Mouse (Mus musculus) kidney, adult 8-10 months (tissue): ENCODE results near the gene Rad9a.
A peak's percentile ranks its signal among the peaks of the same experiment; 100 is the strongest.

Experiments
- DNase-seq, 2 experiments: peaks; one replicate each; pipeline ENCODE4 v3.0.0; 2022

Gene Rad9a

DNA sequence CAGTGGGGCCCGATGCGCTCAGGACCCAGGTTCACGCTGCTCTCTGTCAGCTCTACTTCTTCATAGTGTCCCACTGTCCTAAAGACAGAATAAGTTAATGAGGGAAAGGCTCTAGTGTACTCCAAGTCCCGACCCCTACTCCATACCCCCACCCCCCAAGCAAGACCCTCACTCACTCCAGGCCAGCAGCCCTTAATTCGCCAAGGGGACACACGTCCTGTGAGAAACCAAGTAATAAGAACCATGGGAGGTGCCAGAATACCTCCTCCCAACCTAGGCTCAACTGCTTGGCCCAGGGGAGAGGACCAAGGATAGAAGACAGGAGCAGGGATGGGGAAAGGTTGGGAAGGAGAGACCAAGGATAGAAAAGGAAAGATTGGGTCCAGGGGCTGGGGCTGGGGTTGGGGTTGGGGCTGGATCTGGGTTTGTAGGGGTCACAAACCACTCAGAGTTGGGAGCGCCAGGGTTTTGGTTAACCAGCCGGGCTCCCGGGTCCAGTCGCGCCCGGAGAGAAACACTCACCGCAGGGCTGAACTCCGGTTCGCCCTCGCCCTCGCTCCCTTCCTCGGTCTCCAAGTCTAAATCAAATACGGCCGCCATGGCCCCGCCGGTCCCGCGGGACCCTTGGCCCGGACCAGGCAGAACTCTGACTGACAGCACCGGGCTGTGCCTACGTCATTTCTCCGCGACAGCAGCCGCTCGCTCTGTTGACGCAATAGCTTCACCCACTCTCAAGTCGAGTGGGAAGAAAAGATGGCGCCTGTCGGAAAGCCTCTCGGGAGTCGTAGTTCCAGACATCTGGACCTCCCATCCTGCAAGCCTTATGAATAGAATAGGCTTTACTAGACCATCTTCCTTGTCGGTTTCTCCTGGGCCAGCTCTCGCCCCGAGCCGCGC lies 38.6 kb downstream of the Rad9a start, which contains the start of gene Rps6kb2:
Gene Rps6kb2, minus strand, starts transcription at position 709 of the 897 bp plus-strand sequence.
- DNase-seq: peak; percentile 97 to 98

DNA sequence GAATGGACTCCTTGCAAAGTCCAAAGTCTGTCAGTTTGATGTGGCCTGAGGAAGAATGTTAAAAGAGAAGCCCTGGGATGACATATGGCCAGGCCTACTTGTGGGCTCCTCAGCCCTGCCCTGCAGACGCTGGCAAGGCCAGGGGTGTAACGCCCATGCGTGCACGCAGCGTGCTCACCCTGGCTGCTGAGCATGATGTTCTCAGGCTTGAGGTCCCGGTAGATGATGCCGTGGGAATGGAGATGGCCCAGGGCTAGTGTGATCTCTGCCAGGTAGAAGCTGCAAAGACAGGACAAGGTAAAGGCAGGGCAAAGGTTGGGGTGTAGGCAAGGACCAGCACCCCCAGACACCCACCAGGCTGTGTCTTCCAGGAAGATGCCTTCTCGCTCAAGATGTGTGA lies 42.4 kb downstream of the Rad9a start:
- no peak for DNase-seq

DNA sequence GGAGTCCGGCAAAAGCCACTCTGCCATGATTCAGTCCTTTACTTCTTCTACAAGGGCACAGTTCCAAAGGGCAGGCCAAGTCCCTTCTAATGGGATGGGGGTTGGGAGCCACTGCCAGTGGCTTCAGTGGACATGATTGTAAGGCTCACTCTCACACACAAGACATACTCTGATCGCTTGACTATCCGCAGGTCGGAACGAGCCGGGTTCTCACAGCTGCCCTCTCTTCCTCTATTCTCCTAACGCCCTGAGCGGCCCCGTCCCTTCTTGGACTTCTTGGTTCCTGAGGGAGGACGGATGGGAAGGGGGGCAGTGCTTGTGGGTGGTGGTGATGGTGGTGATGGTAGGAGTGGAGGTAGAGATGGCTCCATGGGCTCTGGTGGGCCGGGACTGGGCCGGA lies 44.7 kb downstream of the Rad9a start:
- no peak for DNase-seq

DNA sequence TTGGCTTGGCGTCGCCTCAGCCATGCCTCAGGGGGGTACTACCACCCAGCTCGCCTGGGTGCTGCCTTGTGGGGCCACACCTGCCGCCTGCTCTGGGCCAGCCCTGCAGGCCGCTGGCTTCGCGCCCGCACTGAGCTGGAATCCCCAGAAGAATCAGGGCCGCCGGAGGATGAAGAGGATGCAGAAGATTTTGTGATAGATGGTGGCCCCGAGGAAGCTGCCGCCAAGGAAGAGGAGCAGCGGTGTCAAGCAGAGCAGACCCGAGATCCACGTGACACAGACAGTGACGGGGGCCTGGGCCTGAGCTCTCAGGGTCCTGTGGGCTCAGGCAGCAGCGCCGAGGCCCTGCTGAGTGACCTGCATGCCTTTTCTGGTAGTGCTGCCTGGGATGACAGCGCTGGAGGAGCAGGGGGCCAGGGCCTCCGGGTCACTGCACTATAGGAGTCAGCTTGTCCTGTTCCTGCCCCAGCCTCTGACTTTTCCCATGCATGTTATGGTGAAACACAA lies 45.3 kb downstream of the Rad9a start:
- DNase-seq: no peak

DNA sequence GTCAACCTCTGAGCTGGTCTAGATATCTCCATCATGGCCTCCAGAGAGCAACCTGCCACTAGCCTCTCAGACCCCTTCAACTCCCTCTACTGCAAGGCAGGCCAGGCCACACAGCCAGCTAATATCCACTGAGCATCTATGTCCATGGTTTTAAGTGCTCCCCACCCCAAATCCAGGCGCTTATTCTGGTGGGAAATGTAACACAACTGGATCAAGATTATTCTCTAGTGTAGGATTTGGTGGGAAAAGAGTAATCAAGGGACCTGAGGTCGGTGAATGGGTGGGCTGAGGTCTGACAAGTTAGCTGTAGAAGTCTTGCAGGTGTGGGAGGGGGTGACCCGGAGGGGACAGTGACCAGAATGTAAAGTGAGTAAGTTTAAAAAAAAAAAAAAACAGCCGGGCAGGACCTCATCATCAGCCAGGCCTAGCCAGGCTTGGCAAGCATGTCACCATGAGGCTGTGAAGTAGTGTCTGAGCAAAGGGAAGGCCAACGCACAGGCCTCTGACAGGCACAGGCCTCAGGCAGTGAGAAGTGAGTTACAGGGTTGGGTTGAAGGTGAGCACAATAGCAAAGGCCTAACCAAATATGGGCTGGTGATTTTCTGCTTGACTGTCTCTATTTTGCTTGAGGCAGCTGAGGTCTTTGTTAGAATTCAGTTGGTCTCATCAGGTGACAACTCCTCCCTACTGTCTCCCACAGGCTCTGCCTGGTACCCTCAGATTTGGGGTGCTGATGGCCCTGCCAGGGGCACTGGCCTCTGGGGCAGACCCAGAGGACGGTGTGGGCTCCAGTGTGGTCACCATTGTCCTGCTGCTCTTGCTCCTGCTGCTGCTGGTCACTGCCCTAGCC lies 46.0 kb downstream of the Rad9a start:
- DNase-seq: no peak

DNA sequence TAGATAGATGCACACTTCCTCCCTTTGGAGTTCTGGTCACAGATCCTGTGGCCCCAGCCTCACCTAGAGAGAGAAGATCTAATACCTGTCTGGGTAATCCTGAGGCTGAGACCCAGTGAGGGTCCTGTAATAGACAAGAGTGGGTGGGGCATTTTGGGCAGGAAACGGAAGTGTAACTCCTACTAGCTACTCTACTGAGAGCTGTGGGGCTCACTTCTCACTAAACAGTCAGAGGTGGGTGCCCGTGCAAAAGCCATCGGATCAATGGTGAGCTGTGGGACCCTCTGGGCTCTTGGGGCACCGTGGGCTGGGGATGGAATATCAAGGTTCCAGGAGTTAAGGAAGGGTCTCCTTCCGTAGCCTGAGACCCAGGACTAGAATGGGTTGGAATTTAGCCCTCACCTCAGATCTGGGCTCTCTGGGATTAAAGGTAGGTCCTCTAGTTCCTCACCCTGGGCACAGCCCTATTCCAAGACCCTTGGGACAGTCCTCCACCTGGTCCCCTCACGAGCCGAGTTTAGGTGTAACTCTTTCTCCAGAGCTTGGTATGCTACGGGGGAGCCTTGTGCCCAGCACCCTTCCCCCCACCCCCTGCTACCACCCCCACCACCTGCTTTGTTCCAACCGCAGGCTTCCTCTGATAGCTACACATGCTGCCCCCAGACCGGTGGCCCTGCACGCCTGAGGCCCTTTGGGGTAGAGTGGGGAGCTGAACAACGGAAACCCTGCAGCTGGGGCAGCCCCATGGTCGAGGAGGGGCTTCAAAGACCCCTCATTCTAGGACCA lies 46.8 kb downstream of the Rad9a start:
- DNase-seq: no peak

DNA sequence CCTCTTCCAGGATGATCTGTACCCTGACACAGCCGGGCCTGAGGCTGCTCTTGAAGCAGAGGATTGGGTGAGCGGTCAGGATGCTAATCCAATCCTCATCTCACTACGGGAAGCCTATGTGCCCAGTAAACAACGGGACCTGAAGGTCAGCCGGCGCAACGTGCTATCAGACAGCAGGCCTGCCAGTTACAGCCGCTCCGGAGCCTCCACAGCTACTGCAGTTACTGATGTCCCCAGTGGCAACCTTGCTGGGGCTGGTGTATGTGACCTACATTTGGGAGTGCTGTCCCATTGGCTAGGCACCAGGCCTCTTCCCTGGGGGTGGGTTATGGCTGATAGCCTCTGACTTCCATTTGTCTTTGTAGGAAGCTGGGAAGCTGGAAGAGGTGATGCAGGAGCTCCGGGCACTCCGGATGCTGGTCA lies 48.2 kb downstream of the Rad9a start, which contains the start of gene Ptprcap:
Gene Ptprcap, plus strand, starts transcription at position 373 of the 423 bp plus-strand sequence.
- DNase-seq: no peak

DNA sequence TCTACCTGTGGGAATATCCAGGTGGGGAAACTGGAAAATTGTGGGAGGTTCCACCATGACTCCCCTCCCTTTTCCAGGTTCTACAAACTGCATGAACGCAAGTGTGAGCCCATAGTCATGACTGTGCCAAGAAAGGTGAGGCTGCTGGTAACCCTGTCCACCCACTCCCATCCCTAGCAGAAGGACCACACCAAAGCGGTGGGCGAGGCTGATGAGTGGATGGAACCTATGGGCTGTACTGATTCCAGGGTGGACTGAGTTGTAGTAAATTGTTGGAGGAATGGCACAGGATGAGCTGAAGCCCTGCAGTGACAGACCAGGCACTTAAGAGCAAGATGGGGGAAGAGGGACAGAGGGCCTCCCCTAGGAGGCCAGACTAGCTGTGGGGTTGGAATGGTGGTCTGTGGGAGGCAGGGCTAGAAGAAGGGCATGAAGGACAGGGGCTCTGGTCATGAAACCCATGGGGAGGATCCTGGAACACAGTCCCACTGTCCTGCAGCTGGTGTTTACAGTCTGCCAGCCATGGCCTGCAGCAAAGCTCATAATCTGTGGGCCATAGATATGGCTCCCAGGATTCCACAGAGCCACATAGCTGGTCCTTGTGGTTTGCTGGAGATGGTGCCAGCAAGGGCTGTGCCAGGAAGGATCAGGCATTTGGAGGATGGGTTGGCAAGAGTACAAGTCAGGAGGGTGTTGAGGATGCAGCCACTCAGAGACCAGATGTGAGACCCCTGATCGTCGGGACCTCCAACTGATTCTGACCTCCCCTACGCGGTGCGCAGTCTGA lies 48.8 kb downstream of the Rad9a start:
- no peak for DNase-seq

DNA sequence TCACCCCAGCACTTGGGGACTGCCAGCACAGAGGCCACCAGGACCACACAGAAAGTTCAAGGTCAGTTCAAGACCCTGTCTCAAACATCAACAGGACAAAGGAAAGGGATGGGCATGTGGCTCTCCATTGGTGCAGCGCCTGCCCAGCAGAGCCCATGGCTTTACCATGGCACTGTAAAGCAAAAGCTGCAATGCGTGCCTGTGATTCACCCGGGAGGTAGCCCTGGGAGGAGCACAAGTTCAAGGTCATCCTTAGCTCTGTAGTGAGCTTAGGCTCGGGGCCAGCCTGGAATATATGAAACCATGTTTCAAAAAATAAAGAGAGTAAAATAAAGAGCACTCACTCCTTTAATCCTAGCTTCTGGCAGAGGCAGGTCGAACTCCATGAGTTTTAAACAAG lies 49.6 kb downstream of the Rad9a start:
- DNase-seq: no peak

DNA sequence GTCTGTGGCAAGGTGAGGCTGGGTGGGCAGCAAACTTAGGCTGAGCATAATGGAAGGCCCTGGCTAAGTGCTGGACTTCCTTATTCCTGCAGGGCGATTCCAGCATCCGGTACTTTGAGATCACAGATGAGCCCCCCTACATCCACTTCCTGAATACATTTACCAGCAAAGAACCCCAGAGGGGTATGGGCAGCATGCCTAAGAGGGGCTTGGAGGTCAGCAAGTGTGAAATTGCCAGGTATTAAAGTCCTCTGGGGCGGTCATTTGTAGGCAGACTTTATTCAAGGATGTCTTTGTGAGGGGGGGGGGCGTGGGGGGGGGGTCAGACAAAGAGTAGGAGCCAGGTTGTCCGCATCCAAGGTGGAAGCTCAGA lies 50.0 kb downstream of the Rad9a start:
- DNase-seq: no peak

DNA sequence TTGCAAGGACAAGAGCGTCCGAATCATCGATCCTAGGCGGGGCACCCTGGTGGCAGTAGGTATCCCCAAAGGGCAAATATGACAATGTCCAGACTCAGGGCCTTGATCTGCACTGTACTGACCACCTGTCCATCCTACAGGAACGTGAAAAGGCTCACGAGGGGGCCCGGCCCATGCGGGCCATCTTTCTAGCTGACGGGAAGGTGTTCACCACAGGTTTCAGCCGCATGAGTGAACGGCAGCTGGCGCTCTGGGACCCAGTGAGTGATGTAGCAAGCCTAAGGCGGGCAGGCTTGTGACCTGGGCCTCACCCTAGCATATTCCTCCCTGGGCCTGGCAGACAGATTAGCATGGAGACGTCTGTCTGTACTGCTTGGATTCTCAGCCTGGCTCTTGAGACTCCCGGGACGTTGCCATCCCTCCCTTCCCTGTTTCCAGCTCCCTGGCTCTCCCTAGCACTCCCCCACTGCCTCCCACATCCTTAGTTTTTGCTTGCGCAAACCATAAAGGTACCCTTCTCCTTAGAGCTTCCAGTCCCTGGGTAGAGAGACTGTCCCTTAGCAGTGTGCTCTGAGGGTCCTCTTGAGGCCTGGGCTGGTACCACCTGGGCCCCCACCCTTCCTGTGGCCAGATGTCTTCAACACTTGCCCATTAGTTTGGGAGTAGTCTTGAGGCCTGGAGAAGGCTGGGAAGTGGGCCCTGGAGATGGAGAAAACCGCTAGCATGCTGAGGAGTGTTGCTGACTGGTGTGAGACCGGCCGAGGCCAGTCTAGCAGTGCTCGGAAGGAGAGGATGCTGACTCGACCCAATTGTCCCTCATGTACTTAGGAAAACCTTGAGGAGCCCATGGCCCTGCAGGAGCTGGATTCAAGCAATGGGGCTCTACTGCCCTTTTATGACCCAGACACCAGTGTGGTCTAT lies 50.6 kb downstream of the Rad9a start:
- no peak for DNase-seq

DNA sequence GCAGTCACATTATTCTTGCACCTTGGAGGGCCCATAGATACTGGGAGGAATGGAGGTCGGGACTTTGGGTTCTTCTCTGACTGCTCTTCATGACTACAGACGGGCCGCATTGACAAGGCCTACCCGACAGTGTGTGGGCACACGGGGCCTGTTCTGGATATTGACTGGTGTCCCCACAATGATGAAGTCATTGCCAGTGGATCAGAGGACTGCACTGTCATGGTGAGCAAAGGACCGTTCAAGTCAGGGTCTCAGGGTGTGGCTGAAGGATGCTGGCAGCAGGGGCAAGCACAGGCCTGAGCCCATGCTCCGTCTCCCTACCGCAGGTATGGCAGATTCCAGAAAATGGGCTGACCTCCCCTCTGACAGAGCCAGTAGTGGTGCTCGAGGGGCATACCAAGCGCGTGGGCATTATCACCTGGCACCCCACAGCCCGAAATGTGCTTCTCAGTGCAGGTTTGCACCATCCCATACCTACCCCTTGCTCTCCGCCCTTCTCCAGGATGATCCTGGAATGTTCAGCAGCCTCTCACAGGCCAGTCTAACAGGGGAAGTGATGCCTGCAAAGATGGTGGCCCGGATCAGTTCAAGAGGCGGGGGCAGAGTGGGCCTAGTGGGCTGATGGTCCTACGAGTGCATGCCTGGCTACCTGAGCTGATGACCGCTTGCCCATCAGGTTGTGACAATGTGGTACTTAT lies 51.5 kb downstream of the Rad9a start:
- DNase-seq: no peak

DNA sequence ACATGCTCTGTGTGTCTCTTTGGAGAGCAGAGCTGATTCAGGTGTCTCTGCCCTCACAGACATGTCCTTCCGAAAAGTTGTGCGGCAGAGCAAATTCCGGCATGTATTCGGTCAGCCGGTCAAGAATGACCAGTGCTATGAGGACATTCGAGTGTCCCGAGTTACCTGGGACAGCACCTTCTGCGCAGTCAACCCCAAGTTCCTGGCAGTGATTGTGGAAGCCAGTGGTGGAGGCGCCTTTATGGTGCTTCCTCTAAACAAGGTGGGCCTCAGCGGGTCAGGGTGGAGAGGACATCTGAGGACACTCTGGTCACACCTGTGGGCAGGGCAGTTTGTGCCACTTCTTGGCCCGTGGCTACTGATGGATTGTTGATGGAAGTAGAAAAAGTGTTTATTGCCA lies 52.2 kb downstream of the Rad9a start:
- DNase-seq: no peak

DNA sequence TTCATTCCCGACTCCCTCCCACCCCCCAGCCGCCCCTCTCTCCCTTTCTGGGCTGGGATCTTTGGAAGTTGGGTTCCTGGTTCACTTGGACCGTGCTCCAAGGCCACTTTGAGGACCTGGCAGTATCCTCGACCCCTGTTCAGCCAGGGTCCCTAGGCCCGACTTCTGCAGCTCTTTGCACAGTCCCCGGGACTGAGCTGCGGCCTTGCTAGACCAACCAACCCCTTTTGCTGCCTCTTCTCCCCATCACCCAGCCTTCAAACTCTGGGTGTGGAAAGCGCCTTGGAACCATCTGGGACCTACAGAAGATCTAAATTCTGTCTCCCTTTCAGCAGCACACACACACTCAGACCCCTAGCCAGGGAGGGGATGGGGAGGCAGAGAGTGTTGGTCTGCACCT lies 52.6 kb downstream of the Rad9a start:
- DNase-seq: no peak

DNA sequence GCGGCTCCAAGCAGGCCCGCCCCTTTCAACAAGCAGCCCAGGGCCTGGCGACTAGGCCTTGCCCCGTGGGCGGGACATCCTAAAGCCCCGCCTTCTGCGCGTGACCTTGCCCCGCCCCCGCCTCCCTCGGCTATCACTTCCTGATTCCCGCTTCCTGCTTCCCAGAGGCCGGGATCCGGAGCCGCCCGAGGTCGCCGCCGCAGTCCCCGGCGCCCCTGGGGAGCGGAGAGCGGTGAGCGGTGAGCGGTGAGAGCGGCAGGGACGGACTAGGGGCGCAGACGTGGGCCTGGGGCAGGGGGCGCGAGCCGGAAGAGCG lies 53.0 kb downstream of the Rad9a start, which contains the start of gene Coro1b:
Gene Coro1b, plus strand, starts transcription at position 129 of the 316 bp plus-strand sequence.
- DNase-seq: peak; percentile 97 to 98

DNA sequence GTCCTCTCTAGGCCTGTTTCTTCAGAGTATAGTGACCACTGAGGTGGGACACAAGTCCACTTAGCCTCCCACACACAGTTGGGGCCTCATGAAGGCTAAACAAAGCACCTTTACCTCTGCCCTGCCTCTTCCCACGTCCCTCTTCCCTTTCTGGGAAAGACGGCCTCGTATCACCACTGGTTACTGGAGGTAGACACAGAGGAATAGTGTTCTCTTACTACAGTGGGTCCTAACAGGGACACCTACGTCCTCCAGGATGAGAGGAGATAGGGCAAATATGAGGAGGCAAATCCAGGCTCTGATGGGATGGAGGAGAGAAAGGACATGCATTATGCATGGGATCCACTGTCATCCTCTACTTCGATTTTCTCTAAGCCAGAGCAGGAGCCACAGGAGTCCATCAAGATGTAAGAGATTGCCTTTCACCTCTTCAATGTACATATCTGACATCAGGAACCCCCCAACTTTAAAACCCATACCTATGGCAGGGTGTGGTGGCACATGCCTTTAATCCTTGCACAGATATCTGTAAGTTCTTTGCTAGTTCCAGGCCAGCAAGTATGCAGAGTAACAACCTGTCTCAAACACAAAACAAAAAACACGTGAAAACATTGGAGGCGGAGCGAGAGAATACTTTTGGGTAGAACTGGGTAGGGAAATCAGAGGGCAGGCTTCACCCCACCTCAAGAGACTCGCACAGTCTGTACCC lies 53.5 kb downstream of the Rad9a start:
- no peak for DNase-seq

DNA sequence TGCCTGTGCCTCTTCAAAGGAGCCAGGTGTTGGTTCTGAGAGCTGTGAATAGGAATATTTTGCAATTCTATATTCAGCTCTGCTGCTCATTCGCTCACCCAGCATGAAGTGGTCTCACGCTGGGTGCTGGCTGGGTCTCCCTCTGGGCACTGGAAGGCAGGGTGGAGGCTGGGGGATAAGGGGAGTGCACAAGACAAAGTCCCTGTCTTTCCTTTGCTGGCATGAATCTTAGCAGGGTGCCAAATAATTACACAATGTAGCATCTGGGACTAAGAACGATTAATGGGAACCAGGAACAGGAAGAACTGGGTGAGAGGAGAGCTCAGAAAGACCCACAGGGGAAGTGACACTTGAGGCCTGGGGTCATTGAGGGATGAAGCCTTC lies 54.4 kb downstream of the Rad9a start:
- DNase-seq: no peak

DNA sequence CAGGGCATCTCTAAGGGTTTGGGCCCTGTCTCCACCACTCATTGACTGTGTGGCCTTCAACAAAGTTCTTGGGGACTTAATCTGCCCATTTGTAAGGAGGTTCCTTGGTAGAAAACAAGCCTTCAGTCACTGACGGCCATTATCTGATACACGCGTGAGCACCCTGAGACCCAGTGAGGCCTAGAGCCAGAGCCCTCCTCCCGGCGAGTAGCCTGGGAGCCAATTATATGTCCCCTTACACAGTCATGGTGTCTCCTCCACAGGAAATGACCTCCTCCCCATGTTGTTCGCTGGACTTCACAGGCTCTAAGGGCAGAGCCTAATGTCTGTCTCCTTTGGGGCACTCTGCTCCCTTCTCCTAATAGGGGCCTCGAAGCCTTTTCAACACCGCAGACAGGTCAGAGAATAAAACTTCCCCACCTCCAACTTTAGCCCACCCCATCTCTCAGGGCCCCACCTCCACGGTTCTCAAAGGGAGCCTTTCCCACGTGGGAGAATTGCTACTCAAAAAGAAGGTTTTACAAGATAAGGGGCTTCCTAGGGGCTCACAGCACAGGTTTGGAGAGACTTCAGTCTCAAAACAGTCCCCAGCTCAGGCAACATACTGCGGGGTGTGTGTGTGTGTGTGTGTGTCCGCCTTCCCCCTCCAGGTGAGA lies 55.0 kb downstream of the Rad9a start:
- DNase-seq: no peak

DNA sequence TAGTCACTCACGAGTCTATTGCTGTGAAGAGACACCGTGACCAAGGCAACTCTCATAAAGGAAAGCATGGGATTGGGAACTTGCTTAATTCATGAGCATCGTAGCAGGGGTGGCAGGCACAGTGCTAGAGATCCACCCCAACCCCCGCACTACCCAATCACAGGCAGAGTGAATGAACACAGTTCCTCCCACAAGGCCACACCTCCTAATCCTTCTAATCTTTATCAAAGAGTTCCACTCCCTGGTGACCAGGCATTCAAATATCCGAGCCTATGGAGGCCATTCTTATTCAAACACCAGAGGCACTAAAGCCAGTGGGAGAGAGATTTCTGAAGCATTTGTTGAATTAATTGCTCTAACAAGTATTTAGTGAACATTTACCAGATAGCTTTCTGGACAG lies 55.5 kb downstream of the Rad9a start:
- no peak for DNase-seq
